Mouse (Mus musculus) cerebellum, adult 2 months (tissue): ENCODE data around the gene Adamtsl1. TPM values are rescaled to one million over a fixed set of nuclear protein-coding genes. Genes with fewer than 3 reads are reported as not detected.

Experiments
- DNase-seq, 2 experiments: peaks; one replicate each; pipeline ENCODE4 v3.0.0; 2021
- H3K27ac ChIP-seq: fragments of 200-500 bp; 2 replicates; pipeline ENCODE4 v1.5.1; 2012; ENCODE audit warnings: low read length, control low read depth, inconsistent platforms; ENCODE audit not compliant: insufficient read depth
- H3K27me3 ChIP-seq: fragments of 200-500 bp; 2 replicates; pipeline ENCODE4 v1.6.1; 2012; ENCODE audit warnings: inconsistent platforms, mild to moderate bottlenecking, low read length, moderate library complexity; ENCODE audit not compliant: control insufficient read depth, insufficient read depth
- H3K4me1 ChIP-seq: fragments of 200-500 bp; 2 replicates; pipeline ENCODE4 v1.6.1; 2011; ENCODE audit warnings: low read length; ENCODE audit not compliant: control insufficient read depth, insufficient read depth
- H3K4me3 ChIP-seq: fragments of 200-500 bp; replicated peaks from 2 replicates; pipeline ENCODE3; 2011; ENCODE audit warnings: mild to moderate bottlenecking, low read depth, low read length, control low read depth; ENCODE audit not compliant: insufficient read depth
- CTCF ChIP-seq: fragments of 200-500 bp; IDR thresholded peaks from 2 replicates; pipeline ENCODE4 v1.5.1; 2011; ENCODE audit warnings: low read depth, mild to moderate bottlenecking, control low read depth, low read length, moderate library complexity, borderline replicate concordance; ENCODE audit not compliant: insufficient read depth
- POLR2A ChIP-seq: fragments of 200-500 bp; IDR thresholded peaks from 2 replicates; pipeline ENCODE4 v1.6.1; 2011; ENCODE audit warnings: low read length, control low read depth, borderline replicate concordance; ENCODE audit not compliant: insufficient read depth
- WGBS: fragments of 180-500 bp; shearing (Covaris S2); methylation state at CpG from one replicate; pipeline ENCODE4 v1.1.7; 2018; 5-methylcytosine and 5-hydroxymethylcytosine counted together
- polyA plus RNA-seq: library from polyadenylated mRNA; depleted of rRNA; stranded (reverse); fragments of >200 nt; gene quantifications from 2 replicates; pipeline ENCODE4 v1.2.3, GENCODE M21; 2012

The Adamtsl1 gene
- polyA plus RNA-seq, 1 experiment: 3.3 TPM

- Histone ChIP-seq H3K4me1 (no peaks in the 10 kb centered on the region), H3K4me3 (no peak overlapping the region), H3K27me3 (no peaks in the 10 kb centered on the region), H3K27ac (no peak overlapping the region)
- TF ChIP-seq CTCF: no peak
- TF ChIP-seq POLR2A: no peak
- DNase-seq: no peak
- 43% methylated on average over 5 of the region's 5 CpGs for WGBS
These were observed 608.5 kb downstream of the Adamtsl1 start for GRCm38 (mm10) chr4:86122431-86122830.

DNA sequence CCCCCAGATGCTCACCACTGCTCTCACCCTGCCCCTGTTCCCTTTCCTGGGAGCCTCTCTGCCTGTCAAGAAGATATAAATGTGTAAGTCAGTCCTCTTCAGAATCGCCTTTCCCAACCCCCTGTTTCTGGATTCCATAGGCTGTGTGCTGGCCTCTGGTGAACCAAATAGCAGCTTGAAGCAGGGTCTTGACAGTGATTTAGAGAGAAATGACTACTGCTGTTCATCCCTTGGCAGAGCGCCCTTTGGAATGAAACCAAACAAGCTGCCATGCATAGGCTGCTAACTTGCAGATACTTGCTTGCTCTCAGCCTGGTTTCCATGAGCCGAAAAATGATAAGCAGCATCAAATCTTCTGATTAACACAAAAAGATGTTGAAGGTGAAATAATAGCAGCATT, 610.4 kb downstream of the Adamtsl1 start:
- 9% methylated on average over 3 of the region's 3 CpGs for WGBS
- no peak overlapping the region for H3K27ac ChIP-seq
- H3K4me3 ChIP-seq: no peak overlapping the region
- no peaks in the 10 kb centered on the region for H3K27me3 ChIP-seq
- H3K4me1 ChIP-seq: no peaks in the 10 kb centered on the region
- DNase-seq: peak; percentile 55 to 68
- TF ChIP-seq CTCF (no peak), POLR2A (no peak)

GRCm38 (mm10) chr4:86126636-86127035, 612.7 kb downstream of the Adamtsl1 start:
- DNase-seq: no peak
- TF ChIP-seq CTCF: no peak
- no peak for TF ChIP-seq POLR2A
- 95% methylated on average over 2 of the region's 2 CpGs for WGBS
- no peak overlapping the region for H3K27ac ChIP-seq
- no peaks in the 10 kb centered on the region for H3K27me3 ChIP-seq
- H3K4me3 ChIP-seq: no peak overlapping the region
- H3K4me1 ChIP-seq: no peaks in the 10 kb centered on the region

DNA sequence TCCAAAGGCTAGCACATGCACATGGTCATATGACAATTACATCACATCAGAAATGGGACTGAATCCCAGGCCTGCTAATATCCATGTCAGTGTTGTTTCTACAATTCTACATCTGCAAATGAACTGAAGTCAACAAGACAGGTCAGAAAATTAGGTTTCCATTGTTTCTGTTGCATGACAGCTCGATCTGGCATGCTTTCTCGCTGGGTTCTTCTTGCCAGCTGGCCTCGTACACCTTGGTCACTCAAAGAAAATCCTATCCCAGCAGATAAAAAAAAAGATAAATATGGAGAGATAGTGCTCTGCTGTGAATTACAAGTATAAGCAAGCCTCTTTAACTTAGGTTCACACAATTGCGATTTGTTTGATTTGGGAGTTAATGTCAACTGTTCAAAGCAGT, 644.6 kb downstream of the Adamtsl1 start:
- 33% methylated on average over 4 of the region's 4 CpGs for WGBS
- peak in 1 of 2 experiments; percentile 10 for DNase-seq

GRCm38 (mm10) chr4:86159362-86159761, 645.4 kb downstream of the Adamtsl1 start:
- no peak for TF ChIP-seq POLR2A
- H3K27me3 ChIP-seq: no peaks in the 10 kb centered on the region
- WGBS: 87% methylated on average over 1 of the region's 1 CpGs

More for the DNA sequence above, 644.6 kb downstream of the Adamtsl1 start:
- H3K27me3 ChIP-seq: no peaks in the 10 kb centered on the region
- H3K4me3 ChIP-seq: no peak overlapping the region
- H3K27ac ChIP-seq: no peak overlapping the region
- no peaks in the 10 kb centered on the region for H3K4me1 ChIP-seq
- TF ChIP-seq POLR2A: no peak
- no peak for TF ChIP-seq CTCF

GRCm38 (mm10) chr4:86170763-86171162, 656.8 kb downstream of the Adamtsl1 start:
- Histone ChIP-seq H3K27me3 (no peaks in the 10 kb centered on the region), H3K4me3 (no peak overlapping the region), H3K27ac (0 out of 2 replicates have a peak overlapping the region, but pooled peaks have one; percentile 27), H3K4me1 (no peaks in the 10 kb centered on the region)
- no peak for DNase-seq
- TF ChIP-seq POLR2A (no peak), CTCF (no peak)
- WGBS: 80% methylated on average over 10 of the region's 10 CpGs

More at GRCm38 (mm10) chr4:86159362-86159761, 645.4 kb downstream of the Adamtsl1 start:
- H3K4me1 ChIP-seq: no peaks in the 10 kb centered on the region
- H3K4me3 ChIP-seq: no peak overlapping the region
- H3K27ac ChIP-seq: no peak overlapping the region
- DNase-seq: no peak

DNA sequence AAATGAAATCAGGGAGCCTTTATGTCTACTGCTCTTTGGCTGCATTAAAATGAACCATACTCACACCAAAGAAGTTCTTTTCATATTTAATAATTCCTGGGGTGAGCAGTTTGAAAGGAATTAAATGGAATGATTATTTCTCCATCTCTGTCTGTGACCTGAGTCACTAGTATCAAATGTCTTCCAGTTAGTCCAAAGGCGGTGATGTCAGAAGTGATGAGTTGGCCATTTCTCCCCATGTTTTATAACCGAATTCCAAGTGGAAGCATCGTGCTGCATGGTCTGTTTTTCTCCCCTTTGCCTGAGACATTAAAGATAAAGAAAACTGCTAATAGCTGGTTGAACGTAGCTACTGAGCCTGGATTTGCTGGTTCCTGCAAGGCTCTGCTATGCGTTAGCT, 657.5 kb downstream of the Adamtsl1 start:
- WGBS: 89% methylated on average over 5 of the region's 5 CpGs
- Histone ChIP-seq H3K4me1 (no peaks in the 10 kb centered on the region), H3K4me3 (no peak overlapping the region), H3K27me3 (no peaks in the 10 kb centered on the region), H3K27ac (no peak overlapping the region)
- DNase-seq: no peak
- TF ChIP-seq POLR2A (no peak), CTCF (no peak)

DNA sequence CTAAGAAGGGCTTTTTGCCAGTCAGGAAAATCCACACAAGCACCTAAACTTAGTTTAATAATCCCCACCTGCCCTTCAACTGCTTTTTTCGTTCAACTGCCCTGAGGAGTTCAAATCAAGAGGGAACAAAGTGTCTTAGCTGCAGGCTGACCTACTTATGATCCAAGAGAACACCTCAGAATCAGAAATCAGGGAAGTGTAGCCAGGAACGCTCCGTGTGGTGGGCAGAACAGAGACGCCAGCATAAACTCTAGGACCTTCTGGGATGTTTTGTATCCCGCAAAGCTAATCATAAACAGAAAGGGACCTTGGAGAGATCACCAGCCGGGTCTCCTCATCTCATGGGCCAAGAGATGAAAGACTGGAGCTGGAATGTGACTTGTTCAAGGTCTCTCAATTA, 663.5 kb downstream of the Adamtsl1 start:
- H3K27me3 ChIP-seq: no peaks in the 10 kb centered on the region
- no peak overlapping the region for H3K4me3 ChIP-seq
- TF ChIP-seq CTCF: no peak
- TF ChIP-seq POLR2A: no peak
- no peak overlapping the region for H3K27ac ChIP-seq
- no peaks in the 10 kb centered on the region for H3K4me1 ChIP-seq
- DNase-seq: no peak
- WGBS: 80% methylated on average over 6 of the region's 6 CpGs

DNA sequence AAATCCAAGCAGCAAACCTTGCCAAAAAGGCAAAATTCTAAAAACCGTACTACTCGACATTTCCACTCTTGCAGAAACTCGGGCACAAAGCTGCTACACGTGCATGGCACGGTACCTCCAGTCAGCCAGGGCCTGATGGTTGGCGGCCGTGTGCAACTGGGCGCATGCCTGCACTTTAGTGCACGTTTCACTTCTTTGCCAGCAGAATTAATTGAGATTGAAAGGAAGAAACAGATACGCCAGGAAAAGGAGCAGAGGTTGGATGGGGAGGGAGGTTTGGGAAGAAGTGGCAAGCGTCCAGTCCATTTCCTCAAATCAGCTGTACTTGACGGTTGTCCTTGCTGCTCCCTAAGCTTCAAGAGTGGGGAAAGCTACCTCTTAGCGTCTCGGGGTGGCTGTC, 664.1 kb downstream of the Adamtsl1 start:
- DNase-seq: no peak
- Histone ChIP-seq H3K27ac (no peak overlapping the region), H3K4me1 (no peaks in the 10 kb centered on the region), H3K4me3 (no peak overlapping the region), H3K27me3 (no peaks in the 10 kb centered on the region)
- WGBS: 40% methylated on average over 14 of the region's 14 CpGs
- TF ChIP-seq POLR2A (no peak), CTCF (no peak)
